Mouse (Mus musculus): ENCODE measurements around the gene Lemd1.

- TF ChIP-seq CTCF (IDR thresholded peaks at IDR 0.05) (no peak), EP300 (IDR thresholded peaks at IDR 0.05) (no peak)
Observed at GRCm38 (mm10) chr1:132170698-132171097, 20.5 kb upstream of the Lemd1 start.

All from lung, postnatal 0 days (tissue).